Mouse (Mus musculus) hindbrain, embryonic 15.5 days (tissue): ENCODE data around the gene Cct8l1. TPM values are rescaled to one million over a fixed set of nuclear protein-coding genes. Genes with fewer than 3 reads are reported as not detected.

Experiments used
- ATAC-seq: fragments of 200-750 bp; cut with Nextera tagmentation; 2 replicates; pipeline ENCODE4 v1.8.0; 2017; ENCODE audit warnings: low read depth, moderate number of reproducible peaks, moderate TSS enrichment; ENCODE audit not compliant: low FRiP score
- H3K27ac ChIP-seq: fragments of 300-500 bp; sonication (generic); replicated peaks from 2 replicates; pipeline ENCODE4 v1.5.1; 2015; ENCODE audit warnings: mild to moderate bottlenecking, inconsistent platforms
- H3K27me3 ChIP-seq: fragments of 300-500 bp; sonication (generic); 2 replicates; pipeline ENCODE4 v1.6.1; 2015; ENCODE audit warnings: control low read depth, inconsistent platforms
- H3K36me3 ChIP-seq: fragments of 300-500 bp; sonication (generic); 2 replicates; pipeline ENCODE4 v1.6.1; 2015; ENCODE audit warnings: control low read depth, inconsistent platforms
- H3K4me1 ChIP-seq: fragments of 300-500 bp; sonication (generic); replicated peaks from 2 replicates; pipeline ENCODE4 v1.6.1; 2015; ENCODE audit warnings: control low read depth, inconsistent platforms
- H3K4me2 ChIP-seq: fragments of 300-500 bp; sonication (generic); 2 replicates; pipeline ENCODE4 v1.6.1; 2015; ENCODE audit warnings: moderate library complexity, mild to moderate bottlenecking, inconsistent platforms
- H3K4me3 ChIP-seq: fragments of 300-500 bp; sonication (generic); 2 replicates; pipeline ENCODE4 v1.5.1; 2015; ENCODE audit warnings: mild to moderate bottlenecking, inconsistent platforms
- H3K9ac ChIP-seq: fragments of 300-500 bp; sonication (generic); 2 replicates; pipeline ENCODE4 v1.6.1; 2015; ENCODE audit warnings: inconsistent platforms
- H3K9me3 ChIP-seq: fragments of 300-500 bp; sonication (generic); 2 replicates; pipeline ENCODE4 v1.6.1; 2016; ENCODE audit warnings: control low read depth, inconsistent platforms
- WGBS: fragments of 180-500 bp; shearing (Covaris S2); methylation state at CpG from one replicate; pipeline ENCODE4 v1.1.7; 2015; 5-methylcytosine and 5-hydroxymethylcytosine counted together
- polyA plus RNA-seq: library from polyadenylated mRNA; unstranded; fragments of >200 nt; fragmentation: Nextera tagmentation; extraction: Ambion mirVana; gene quantifications from 2 replicates; pipeline ENCODE4 v1.2.1, GENCODE M21; 2015

Cct8l1 gene
- polyA plus RNA-seq, 1 experiment from 2014 or later: 0.12 TPM

- ATAC-seq: no peak
- H3K4me3 ChIP-seq: no peak overlapping the region
- no peaks in the 10 kb centered on the region for H3K4me1 ChIP-seq
- no peaks in the 10 kb centered on the region for H3K9me3 ChIP-seq
- H3K9ac ChIP-seq: no peak overlapping the region
- no peak overlapping the region for H3K27ac ChIP-seq
- no peak overlapping the region for H3K4me2 ChIP-seq
- H3K27me3 ChIP-seq: no peaks in the 10 kb centered on the region
- WGBS: 45% methylated on average over 15 of the region's 18 CpGs
- H3K36me3 ChIP-seq: no peaks in the 10 kb centered on the region
Observed at GRCm38 (mm10) chr5:25532256-25533147, 16.6 kb downstream of the Cct8l1 start.

GRCm38 (mm10) chr5:25533298-25533697 lies 17.4 kb downstream of the Cct8l1 start:
- Histone ChIP-seq H3K9me3 (no peaks in the 10 kb centered on the region), H3K9ac (no peak overlapping the region), H3K27me3 (no peaks in the 10 kb centered on the region), H3K36me3 (no peaks in the 10 kb centered on the region), H3K4me3 (no peak overlapping the region), H3K4me1 (no peaks in the 10 kb centered on the region), H3K4me2 (no peak overlapping the region), H3K27ac (no peak overlapping the region)
- WGBS: 88% methylated on average over 5 of the region's 5 CpGs
- ATAC-seq: no peak

- no peaks in the 10 kb centered on the region for H3K4me1 ChIP-seq
- ATAC-seq: no peak
- no peak overlapping the region for H3K4me3 ChIP-seq
- 88% methylated on average over 2 of the region's 2 CpGs for WGBS
- H3K4me2 ChIP-seq: no peak overlapping the region
- H3K27me3 ChIP-seq: no peaks in the 10 kb centered on the region
- H3K9ac ChIP-seq: no peak overlapping the region
- no peak overlapping the region for H3K27ac ChIP-seq
- no peaks in the 10 kb centered on the region for H3K9me3 ChIP-seq
- H3K36me3 ChIP-seq: no peaks in the 10 kb centered on the region
Observed at GRCm38 (mm10) chr5:25535566-25535965, 19.7 kb downstream of the Cct8l1 start.

- no peak for ATAC-seq
- H3K4me1 ChIP-seq: no peaks in the 10 kb centered on the region
- no peaks in the 10 kb centered on the region for H3K27me3 ChIP-seq
- no peak overlapping the region for H3K9ac ChIP-seq
- H3K27ac ChIP-seq: no peak overlapping the region
- no peaks in the 10 kb centered on the region for H3K36me3 ChIP-seq
- H3K9me3 ChIP-seq: no peaks in the 10 kb centered on the region
- H3K4me3 ChIP-seq: no peak overlapping the region
- 46% methylated on average over 2 of the region's 2 CpGs for WGBS
- no peak overlapping the region for H3K4me2 ChIP-seq
Observed at GRCm38 (mm10) chr5:25536451-25536850, 20.6 kb downstream of the Cct8l1 start.

GRCm38 (mm10) chr5:25536921-25537409 lies 21.1 kb downstream of the Cct8l1 start:
- WGBS: 46% methylated on average over 6 of the region's 6 CpGs
- Histone ChIP-seq H3K9me3 (no peaks in the 10 kb centered on the region), H3K9ac (no peak overlapping the region), H3K4me1 (no peaks in the 10 kb centered on the region), H3K27me3 (no peaks in the 10 kb centered on the region), H3K36me3 (no peaks in the 10 kb centered on the region), H3K27ac (no peak overlapping the region), H3K4me3 (no peak overlapping the region), H3K4me2 (no peak overlapping the region)
- no peak for ATAC-seq

- H3K4me2 ChIP-seq: no peak overlapping the region
- no peaks in the 10 kb centered on the region for H3K27me3 ChIP-seq
- H3K9me3 ChIP-seq: no peaks in the 10 kb centered on the region
- no peak overlapping the region for H3K4me3 ChIP-seq
- H3K4me1 ChIP-seq: no peaks in the 10 kb centered on the region
- no peak overlapping the region for H3K9ac ChIP-seq
- H3K27ac ChIP-seq: no peak overlapping the region
- no peaks in the 10 kb centered on the region for H3K36me3 ChIP-seq
- ATAC-seq: no peak
Observed at GRCm38 (mm10) chr5:25540412-25540811, 24.5 kb downstream of the Cct8l1 start.

GRCm38 (mm10) chr5:25540921-25541320 lies 25.1 kb downstream of the Cct8l1 start:
- Histone ChIP-seq H3K27ac (no peak overlapping the region), H3K27me3 (no peaks in the 10 kb centered on the region), H3K9me3 (no peaks in the 10 kb centered on the region), H3K9ac (no peak overlapping the region), H3K4me3 (no peak overlapping the region), H3K4me2 (no peak overlapping the region), H3K4me1 (no peaks in the 10 kb centered on the region), H3K36me3 (no peaks in the 10 kb centered on the region)
- 90% methylated on average over 3 of the region's 3 CpGs for WGBS
- no peak for ATAC-seq

GRCm38 (mm10) chr5:25541661-25542060 lies 25.8 kb downstream of the Cct8l1 start:
- WGBS: 71% methylated on average over 2 of the region's 2 CpGs

GRCm38 (mm10) chr5:25544061-25544460 lies 28.2 kb downstream of the Cct8l1 start:
- no peak overlapping the region for H3K4me2 ChIP-seq
- no peaks in the 10 kb centered on the region for H3K27me3 ChIP-seq
- no peak for ATAC-seq
- no peak overlapping the region for H3K27ac ChIP-seq
- no peaks in the 10 kb centered on the region for H3K4me1 ChIP-seq
- no peaks in the 10 kb centered on the region for H3K36me3 ChIP-seq
- no peak overlapping the region for H3K9ac ChIP-seq
- no peak overlapping the region for H3K4me3 ChIP-seq
- H3K9me3 ChIP-seq: no peaks in the 10 kb centered on the region
- WGBS: 83% methylated on average over 3 of the region's 3 CpGs

More at GRCm38 (mm10) chr5:25541661-25542060, 25.8 kb downstream of the Cct8l1 start:
- no peak overlapping the region for H3K27ac ChIP-seq
- ATAC-seq: no peak
- no peak overlapping the region for H3K9ac ChIP-seq
- no peaks in the 10 kb centered on the region for H3K27me3 ChIP-seq
- H3K36me3 ChIP-seq: no peaks in the 10 kb centered on the region
- H3K4me1 ChIP-seq: no peaks in the 10 kb centered on the region
- no peaks in the 10 kb centered on the region for H3K9me3 ChIP-seq
- no peak overlapping the region for H3K4me3 ChIP-seq
- H3K4me2 ChIP-seq: no peak overlapping the region

GRCm38 (mm10) chr5:25544566-25544965 lies 28.7 kb downstream of the Cct8l1 start:
- no peak overlapping the region for H3K27ac ChIP-seq
- 86% methylated on average over 5 of the region's 5 CpGs for WGBS
- H3K4me1 ChIP-seq: no peaks in the 10 kb centered on the region
- H3K9ac ChIP-seq: no peak overlapping the region
- no peak overlapping the region for H3K4me3 ChIP-seq
- H3K4me2 ChIP-seq: no peak overlapping the region
- no peaks in the 10 kb centered on the region for H3K9me3 ChIP-seq
- H3K27me3 ChIP-seq: no peaks in the 10 kb centered on the region
- ATAC-seq: no peak
- H3K36me3 ChIP-seq: no peaks in the 10 kb centered on the region

- H3K9me3 ChIP-seq: no peaks in the 10 kb centered on the region
- ATAC-seq: no peak
- H3K36me3 ChIP-seq: no peaks in the 10 kb centered on the region
- no peak overlapping the region for H3K4me2 ChIP-seq
- no peak overlapping the region for H3K4me3 ChIP-seq
- no peak overlapping the region for H3K9ac ChIP-seq
- WGBS: 88% methylated on average over 2 of the region's 2 CpGs
- no peaks in the 10 kb centered on the region for H3K27me3 ChIP-seq
- no peaks in the 10 kb centered on the region for H3K4me1 ChIP-seq
- H3K27ac ChIP-seq: no peak overlapping the region
Observed at GRCm38 (mm10) chr5:25546912-25547311, 31.0 kb downstream of the Cct8l1 start.

- no peak for ATAC-seq
- H3K4me1 ChIP-seq: no peaks in the 10 kb centered on the region
- WGBS: 90% methylated on average over 1 of the region's 1 CpGs
Observed at GRCm38 (mm10) chr5:25550912-25551311, 35.0 kb downstream of the Cct8l1 start.

More at GRCm38 (mm10) chr5:25550912-25551311, 35.0 kb downstream of the Cct8l1 start:
- Histone ChIP-seq H3K4me3 (no peak overlapping the region), H3K27me3 (no peaks in the 10 kb centered on the region), H3K4me2 (no peak overlapping the region), H3K9ac (no peak overlapping the region), H3K9me3 (no peaks in the 10 kb centered on the region), H3K27ac (no peak overlapping the region), H3K36me3 (no peaks in the 10 kb centered on the region)
